Mouse (Mus musculus) C2C12 (cell line): ENCODE data around the gene Olfr1023. TPM values are rescaled to one million over a fixed set of nuclear protein-coding genes. Genes with fewer than 3 reads are reported as not detected.

Source experiments
- H3K27me3 ChIP-seq: one replicate; pipeline ENCODE4 v1.6.1; 2011; ENCODE audit not compliant: control insufficient read depth, insufficient read depth, insufficient read length
- H3K36me3 ChIP-seq: one replicate; pipeline ENCODE4 v1.6.1; 2011; ENCODE audit not compliant: control insufficient read depth, insufficient read depth
- H3K4me3 ChIP-seq: one replicate; pipeline ENCODE4 v1.5.1; 2011; ENCODE audit warnings: mild to moderate bottlenecking, control low read depth; ENCODE audit not compliant: poor library complexity, insufficient read depth, severe bottlenecking
- H3K79me2 ChIP-seq: one replicate; pipeline ENCODE4 v1.6.1; 2011; ENCODE audit not compliant: control insufficient read depth, insufficient read depth
- H3K79me3 ChIP-seq: one replicate; pipeline ENCODE4 v1.6.1; 2011; ENCODE audit warnings: low read depth, control low read depth
- H3ac ChIP-seq: one replicate; pipeline ENCODE3; 2011; ENCODE audit warnings: low read depth; ENCODE audit not compliant: control insufficient read depth, insufficient read length
- CEBPB ChIP-seq: IDR thresholded peaks from one replicate; pipeline ENCODE4 v1.6.1; 2011; ENCODE audit warnings: low read depth, mild to moderate bottlenecking, control low read depth, moderate library complexity
- CTCF ChIP-seq: IDR thresholded peaks from one replicate; pipeline ENCODE4 v1.5.1; 2011; ENCODE audit not compliant: control insufficient read depth, insufficient read depth, insufficient read length
- FOSL1 ChIP-seq: IDR thresholded peaks from one replicate; pipeline ENCODE4 v1.8.0; 2011; ENCODE audit warnings: mild to moderate bottlenecking, low read length; ENCODE audit not compliant: poor library complexity, insufficient read depth, severe bottlenecking
- MAX ChIP-seq: IDR thresholded peaks from one replicate; pipeline ENCODE4 v1.6.1; 2011; ENCODE audit warnings: mild to moderate bottlenecking, control low read depth
- MYOD1 ChIP-seq: IDR thresholded peaks from one replicate; pipeline ENCODE4 v1.6.1; 2011; ENCODE audit warnings: low read depth; ENCODE audit not compliant: control insufficient read depth, insufficient read length
- MYOG ChIP-seq: IDR thresholded peaks from one replicate; pipeline ENCODE4 v1.6.1; 2011; ENCODE audit not compliant: control insufficient read depth, insufficient read length; ENCODE audit errors: extremely low read depth
- USF1 ChIP-seq: IDR thresholded peaks from one replicate; pipeline ENCODE4 v1.6.1; 2011; ENCODE audit warnings: low read depth, mild to moderate bottlenecking, control low read depth, moderate library complexity
- long read RNA-seq, 2 experiments: library from polyadenylated mRNA; unstranded; transcript quantifications; one replicate each; pipeline ENCODE4 v2.0.0; 2019 to 2020
- polyA plus RNA-seq: library from polyadenylated mRNA; unstranded; fragments of >200 nt; fragmentation: generic; extraction: Trizol; gene quantifications from one replicate; pipeline ENCODE4 v1.2.1, GENCODE M21; 2012; ENCODE audit warnings: missing spikeins

Olfr1023 gene
- polyA plus RNA-seq = not detected
- long read RNA-seq, experiment 1 = 0 reads
- long read RNA-seq, experiment 2 = 0 reads

DNA sequence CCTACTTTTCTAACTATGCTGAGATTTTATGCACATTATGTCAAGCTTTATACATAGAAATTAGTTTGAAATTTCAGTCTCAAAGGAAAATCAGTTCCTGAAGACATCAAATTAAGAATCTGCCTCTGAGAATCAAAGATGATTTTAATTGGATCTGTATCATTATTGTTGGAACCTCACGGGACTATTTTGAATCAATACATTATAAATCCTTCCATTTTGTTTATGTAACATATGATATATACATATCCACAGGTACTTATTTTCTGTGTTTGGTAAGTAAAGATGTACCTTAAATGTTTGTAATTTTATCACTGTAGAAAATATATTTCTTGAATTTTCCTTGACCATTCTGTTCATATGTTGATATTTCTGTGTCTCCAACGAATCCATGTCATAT lies at the start of gene Olfr1023:
Gene Olfr1023 (plus strand): TSS at position 301 of the 400 bp plus-strand sequence.
- Histone ChIP-seq H3K79me3 (no peaks in the 10 kb centered on the region), H3K36me3 (no peaks in the 10 kb centered on the region), H3K4me3 (no peak within 1 kb of the TSS), H3ac (no peak within 1 kb of the TSS), H3K27me3 (no peaks in the 10 kb centered on the region), H3K79me2 (no peaks in the 10 kb centered on the region)
- TF ChIP-seq CTCF (no peak), USF1 (no peak), MYOG (no peak), FOSL1 (no peak), MYOD1 (no peak), MAX (no peak), CEBPB (no peak)

DNA sequence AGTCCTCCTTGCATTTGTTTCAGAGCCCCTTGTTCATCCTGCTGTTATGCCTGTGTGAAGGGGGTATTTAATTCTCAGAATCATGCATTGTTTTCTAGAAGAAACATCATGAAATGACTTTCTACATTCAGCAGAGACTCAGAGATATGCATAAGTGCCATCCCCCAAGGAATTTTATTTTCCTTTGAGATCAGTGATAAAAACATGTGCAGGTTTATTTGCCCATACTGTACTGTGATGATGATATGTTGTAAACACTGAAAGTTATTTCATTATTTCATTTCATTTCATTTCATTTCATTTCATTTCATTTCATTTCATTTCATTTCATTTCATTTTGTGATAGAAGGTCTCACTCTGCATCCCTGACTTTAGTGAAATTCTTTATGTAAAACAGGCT lies 40.1 kb upstream of the Olfr1023 start, which contains the start of gene Olfr1019:
Gene Olfr1019 (minus strand): TSS at position 101 of the 400 bp plus-strand sequence.
- Histone ChIP-seq H3K4me3 (no peak within 1 kb of the TSS), H3K79me2 (no peaks in the 10 kb centered on the region), H3K36me3 (no peaks in the 10 kb centered on the region), H3ac (no peak within 1 kb of the TSS), H3K79me3 (no peaks in the 10 kb centered on the region), H3K27me3 (no peaks in the 10 kb centered on the region)
- TF ChIP-seq CEBPB = no peak
- TF ChIP-seq CTCF = no peak
- no peak for TF ChIP-seq FOSL1
- TF ChIP-seq MAX = no peak
- no peak for TF ChIP-seq MYOD1
- TF ChIP-seq MYOG = no peak

DNA sequence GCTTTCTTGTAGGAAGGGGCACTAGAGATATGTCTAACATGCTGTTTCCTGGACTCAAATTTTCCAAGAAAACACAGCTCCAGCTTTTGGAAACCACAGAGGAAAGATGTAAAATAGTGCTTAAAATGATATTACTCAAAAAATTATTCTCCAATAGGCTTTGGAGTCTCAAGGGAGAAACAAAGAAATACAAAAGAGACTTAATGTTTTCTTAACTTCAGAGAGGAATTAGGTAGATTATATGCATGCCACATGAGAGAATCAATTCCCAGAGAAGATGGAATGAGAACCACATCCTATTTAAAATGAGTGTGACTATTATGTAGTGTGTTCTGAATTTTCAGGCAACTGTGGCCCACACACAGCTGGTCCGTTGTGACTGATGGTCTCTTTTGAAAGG lies 38.7 kb upstream of the Olfr1023 start, which contains the start of gene Olfr1020:
Gene Olfr1020 (plus strand): TSS at position 301 of the 400 bp plus-strand sequence.
- TF ChIP-seq MYOG = no peak
- TF ChIP-seq MYOD1 = no peak
- no peak for TF ChIP-seq CTCF
- no peak for TF ChIP-seq CEBPB
- TF ChIP-seq USF1 = no peak
- no peak for TF ChIP-seq MAX
- TF ChIP-seq FOSL1 = no peak
- no peaks in the 10 kb centered on the region for H3K79me2 ChIP-seq
- no peak within 1 kb of the TSS for H3K4me3 ChIP-seq
- H3ac ChIP-seq = no peak within 1 kb of the TSS
- H3K27me3 ChIP-seq = no peaks in the 10 kb centered on the region
- no peaks in the 10 kb centered on the region for H3K79me3 ChIP-seq
- no peaks in the 10 kb centered on the region for H3K36me3 ChIP-seq

DNA sequence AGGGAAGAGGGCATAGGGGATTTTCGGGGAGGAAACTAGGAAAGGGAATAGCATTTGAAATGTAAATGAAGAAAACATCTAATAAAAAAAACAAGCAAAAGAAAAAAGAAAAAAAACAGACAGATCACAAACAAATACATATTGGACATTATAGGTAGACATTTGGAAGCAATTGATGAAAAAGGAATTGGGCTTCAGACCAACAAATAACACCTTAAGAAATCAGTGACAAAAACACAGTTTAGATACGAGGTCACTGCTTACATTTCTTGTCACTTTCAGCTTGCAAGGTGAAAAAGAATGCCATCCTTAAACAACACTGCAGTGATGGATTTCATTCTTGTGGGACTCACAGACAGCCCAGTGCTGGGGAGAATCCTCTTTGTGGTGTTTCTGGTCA lies 17.1 kb upstream of the Olfr1023 start, which contains the start of gene Olfr1022:
Gene Olfr1022 (plus strand): TSS at position 301 of the 400 bp plus-strand sequence.
- Histone ChIP-seq H3K79me3 (no peaks in the 10 kb centered on the region), H3ac (no peak within 1 kb of the TSS), H3K36me3 (no peaks in the 10 kb centered on the region), H3K4me3 (no peak within 1 kb of the TSS), H3K27me3 (no peaks in the 10 kb centered on the region), H3K79me2 (no peaks in the 10 kb centered on the region)
- no peak for TF ChIP-seq CTCF

DNA sequence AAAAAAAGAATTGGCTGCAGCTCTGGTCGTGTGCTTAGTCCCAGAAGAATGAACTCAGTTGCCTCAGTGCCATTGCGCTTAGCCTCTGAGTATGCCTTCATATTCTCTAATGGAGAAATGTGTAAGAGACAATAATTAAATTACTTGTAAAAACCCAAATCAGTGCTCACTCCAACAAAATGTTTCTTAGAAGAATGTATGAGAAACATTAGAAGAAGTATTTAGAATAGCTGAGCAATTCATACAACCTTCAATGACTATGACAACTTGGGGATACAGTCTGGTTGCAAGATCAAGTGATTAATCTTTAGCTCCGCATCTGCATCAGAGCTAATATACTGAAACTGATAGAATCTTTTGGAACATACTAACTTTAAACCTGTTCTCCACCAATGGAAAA lies 19.5 kb downstream of the Olfr1023 start, which contains the start of gene Olfr1024:
Gene Olfr1024 (minus strand): TSS at position 101 of the 400 bp plus-strand sequence.
- Histone ChIP-seq H3K36me3 (no peaks in the 10 kb centered on the region), H3K79me2 (no peaks in the 10 kb centered on the region), H3ac (no peak within 1 kb of the TSS), H3K79me3 (no peaks in the 10 kb centered on the region), H3K4me3 (no peak within 1 kb of the TSS), H3K27me3 (no peaks in the 10 kb centered on the region)
- TF ChIP-seq CTCF (no peak), MYOG (no peak), MAX (no peak), USF1 (no peak)

DNA sequence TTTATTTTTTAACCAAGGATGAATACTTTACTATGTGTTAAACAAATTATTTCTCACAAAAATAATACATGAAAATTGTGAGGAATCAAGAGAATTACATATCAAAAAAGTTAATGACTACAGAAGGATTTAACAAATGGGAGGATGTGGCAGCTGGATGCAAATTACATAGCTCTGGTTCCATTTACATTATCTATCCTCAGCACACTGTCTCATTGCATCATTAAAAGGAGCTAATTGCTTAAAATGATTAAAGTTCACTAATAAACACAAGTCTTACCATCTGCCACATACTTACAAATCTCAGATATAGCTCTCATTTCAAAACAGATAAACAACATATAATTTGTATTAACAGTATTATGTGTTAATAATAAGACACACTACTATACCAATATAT lies 27.8 kb downstream of the Olfr1023 start:
- Histone ChIP-seq H3K4me3 (no peak overlapping the region), H3K27me3 (no peaks in the 10 kb centered on the region), H3K36me3 (no peaks in the 10 kb centered on the region), H3K79me3 (no peaks in the 10 kb centered on the region), H3K79me2 (no peaks in the 10 kb centered on the region), H3ac (no peak overlapping the region)
- TF ChIP-seq FOSL1 (no peak), MAX (no peak), USF1 (no peak), CTCF (no peak), MYOD1 (no peak), MYOG (no peak), CEBPB (no peak)
